Mouse (Mus musculus): ENCODE measurements around the gene Timeless. TPM values are rescaled to one million over a fixed set of nuclear protein-coding genes. Genes with fewer than 3 reads are reported as not detected.

Gene Timeless
- total RNA-seq, 1 experiment, result 69.7 TPM

DNA sequence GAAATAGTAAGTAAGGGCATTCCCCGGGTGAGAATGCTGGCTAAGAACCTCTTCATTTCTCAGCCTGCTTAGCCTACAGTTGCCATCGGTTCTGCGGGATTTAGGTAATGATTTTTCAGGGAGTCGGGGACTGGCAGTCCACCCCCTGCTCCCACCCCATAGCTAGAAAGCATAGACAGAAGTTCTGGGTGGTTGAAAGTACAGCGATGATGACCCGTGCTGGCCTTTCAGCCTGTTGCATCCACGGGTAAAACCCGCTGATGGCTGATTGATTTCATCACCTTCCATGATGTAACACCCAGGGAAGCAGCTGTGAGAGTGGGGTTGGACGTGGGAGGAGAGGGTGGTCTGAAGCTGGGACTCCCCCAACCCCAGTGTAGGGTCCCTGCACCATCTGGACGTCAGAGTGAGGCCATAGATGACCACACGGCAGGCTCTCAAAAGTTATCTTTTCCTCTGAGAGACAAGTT lies 66.9 kb downstream of the Timeless start, which contains the start of gene Il23a:
Il23a (minus strand) TSS at position 51 of the 470 bp plus-strand sequence.
- no peaks in the 10 kb centered on the region for H3K36me3 ChIP-seq (ENCODE audit: control insufficient read depth, insufficient read depth, low read length, poor library complexity, severe bottlenecking)
- H3K27ac ChIP-seq (ENCODE audit: insufficient read depth, low read depth, low read length, poor library complexity, severe bottlenecking), result no peak within 1 kb of the TSS
- no peak for DNase-seq (ENCODE audit: low read depth, low spot score)
- H3K9ac ChIP-seq (ENCODE audit: insufficient read depth, low read depth, low read length, poor library complexity, severe bottlenecking), result peak within 1 kb of the TSS; percentile 27
- TF ChIP-seq MAFK (IDR thresholded peaks at IDR 0.05; ENCODE audit: insufficient read depth, low read depth, low read length) (no peak), HCFC1 (IDR thresholded peaks at IDR 0.05; ENCODE audit: borderline replicate concordance, insufficient read depth, low read length) (no peak), ZC3H11A (IDR thresholded peaks at IDR 0.05; ENCODE audit: borderline replicate concordance, low read depth, low read length) (no peak), ZNF384 (IDR thresholded peaks at IDR 0.05; ENCODE audit: low read depth, low read length) (no peak), CHD2 (IDR thresholded peaks at IDR 0.05; ENCODE audit: low read depth, low read length) (no peak)
- H3K4me3 ChIP-seq (ENCODE audit: insufficient read depth in 1 of 2, low read depth in 1 of 2, low read length in 2 of 2, poor library complexity in 1 of 2, severe bottlenecking in 1 of 2), result peak within 1 kb of the TSS; percentile 23 to 30; a peak in 2 of 4 replicates
- peaks cover 0 to 5% of the 10 kb centered on the region in 2 experiments; a peak in 1 of 4 replicates for H3K4me1 ChIP-seq (ENCODE audit: control insufficient read depth in 2 of 2, insufficient read depth in 2 of 2, low read length in 2 of 2, poor library complexity in 1 of 2)
- in situ Hi-C loops (cut with MboI; ENCODE audit: low sequenced_read_pairs in 2 of 2, unreplicated experiment in 2 of 2), result no loop called here
- no peaks in the 10 kb centered on the region for H3K9me3 ChIP-seq (ENCODE audit: control insufficient read depth, insufficient read depth, low read depth, low read length)

DNA sequence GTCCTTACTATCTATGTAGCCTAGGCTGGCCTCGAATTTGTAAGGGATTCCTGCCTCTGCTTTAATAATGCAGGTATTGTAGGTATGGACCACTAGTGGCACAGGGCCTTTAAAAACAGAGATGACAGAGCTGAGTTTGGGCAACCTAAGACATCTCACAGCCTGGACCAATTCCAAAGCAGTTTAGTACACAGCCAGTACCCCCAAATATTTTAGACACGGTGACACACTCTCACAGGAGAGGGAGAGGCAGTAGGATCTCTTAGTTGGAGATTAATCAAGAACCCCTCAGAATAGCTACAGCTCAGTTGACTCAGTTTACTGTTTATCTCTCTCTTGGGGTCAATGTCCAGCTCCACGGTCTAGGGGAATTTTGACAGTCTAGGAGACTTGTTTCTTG lies 70.5 kb downstream of the Timeless start:
- peaks cover 0 to 6% of the 10 kb centered on the region in 2 experiments; a peak in 1 of 4 replicates for H3K4me1 ChIP-seq (ENCODE audit: control insufficient read depth in 2 of 2, insufficient read depth in 2 of 2, low read length in 2 of 2, poor library complexity in 1 of 2)
- peak overlapping the region; percentile 91 for H3K27ac ChIP-seq (ENCODE audit: insufficient read depth, low read depth, low read length, poor library complexity, severe bottlenecking)
- no peaks in the 10 kb centered on the region for H3K36me3 ChIP-seq (ENCODE audit: control insufficient read depth, insufficient read depth, low read length, poor library complexity, severe bottlenecking)
- no peaks in the 10 kb centered on the region for H3K9me3 ChIP-seq (ENCODE audit: control insufficient read depth, insufficient read depth, low read depth, low read length)
- DNase-seq (ENCODE audit: low read depth, low spot score), result no peak
- H3K4me3 ChIP-seq (ENCODE audit: insufficient read depth in 1 of 2, low read depth in 1 of 2, low read length in 2 of 2, poor library complexity in 1 of 2, severe bottlenecking in 1 of 2), result peak overlapping the region; percentile 87 to 89
- no peak for TF ChIP-seq ZC3H11A (IDR thresholded peaks at IDR 0.05; ENCODE audit: borderline replicate concordance, low read depth, low read length)
- TF ChIP-seq CHD2 (IDR thresholded peaks at IDR 0.05; ENCODE audit: low read depth, low read length), result no peak
- no peak for TF ChIP-seq HCFC1 (IDR thresholded peaks at IDR 0.05; ENCODE audit: borderline replicate concordance, insufficient read depth, low read length)
- TF ChIP-seq ZNF384 (IDR thresholded peaks at IDR 0.05; ENCODE audit: low read depth, low read length), result no peak
- in situ Hi-C loops (cut with MboI; ENCODE audit: low sequenced_read_pairs in 2 of 2, unreplicated experiment in 2 of 2), result no loop called here
- peak overlapping the region; percentile 98 for H3K9ac ChIP-seq (ENCODE audit: insufficient read depth, low read depth, low read length, poor library complexity, severe bottlenecking)

Other genes starting within 250 kb of the Timeless start
- 0.22 TPM in 1 of 2 replicates, not detected in the other for gene Hsd17b6, start 224.5 kb upstream of the Timeless start, total RNA-seq (2012; rRNA removed)
- 51.8 and 63.5 TPM in 2 replicates for gene Prim1, start 216.9 kb upstream of the Timeless start, total RNA-seq (2012; rRNA removed)
- gene Naca, start 196.5 kb upstream of the Timeless start, total RNA-seq (2012; rRNA removed), result 746 and 1,114 TPM in 2 replicates
- gene Ptges3, start 173.1 kb upstream of the Timeless start, total RNA-seq (2012; rRNA removed), result 125 and 240 TPM in 2 replicates
- gene Atp5b, start 148.8 kb upstream of the Timeless start, total RNA-seq (2012; rRNA removed), result 1,760 and 2,075 TPM in 2 replicates
- gene Baz2a, start 140.5 kb upstream of the Timeless start, total RNA-seq (2012; rRNA removed), result 42.8 and 59.9 TPM in 2 replicates
- gene Rbms2, start 51.8 kb upstream of the Timeless start, total RNA-seq (2012; rRNA removed), result 23.2 and 30.8 TPM in 2 replicates
- gene Gls2, start 37.6 kb upstream of the Timeless start, total RNA-seq (2012; rRNA removed), result 21.9 and 40.7 TPM in 2 replicates
- gene Spryd4, start 20.3 kb upstream of the Timeless start, total RNA-seq (2012; rRNA removed), result 22.1 and 24.9 TPM in 2 replicates
- 2.8 and 6.8 TPM in 2 replicates for gene Mip, start 6.2 kb upstream of the Timeless start, total RNA-seq (2012; rRNA removed)
- 0.31 and 0.69 TPM in 2 replicates for gene Apon, start 22.0 kb downstream of the Timeless start, total RNA-seq (2012; rRNA removed)
- 1.4 and 2.1 TPM in 2 replicates for gene Apof, start 36.6 kb downstream of the Timeless start, total RNA-seq (2012; rRNA removed)
- gene Stat2, start 38.5 kb downstream of the Timeless start, total RNA-seq (2012; rRNA removed), result 10.6 and 22.7 TPM in 2 replicates
- gene Il23a, start 66.7 kb downstream of the Timeless start, total RNA-seq (2012; rRNA removed), result 4.1 and 6.1 TPM in 2 replicates
- 21.9 and 25.4 TPM in 2 replicates for gene Pan2, start 71.3 kb downstream of the Timeless start, total RNA-seq (2012; rRNA removed)
- gene Cnpy2, start 90.4 kb downstream of the Timeless start, total RNA-seq (2012; rRNA removed), result 218 and 257 TPM in 2 replicates
- gene Cs, start 105.7 kb downstream of the Timeless start, total RNA-seq (2012; rRNA removed), result 107 and 143 TPM in 2 replicates
- gene Coq10a, start 136.9 kb downstream of the Timeless start, total RNA-seq (2012; rRNA removed), result 8.2 and 10.1 TPM in 2 replicates
- gene Ankrd52, start 145.1 kb downstream of the Timeless start, total RNA-seq (2012; rRNA removed), result 11.1 and 11.4 TPM in 2 replicates
- gene Slc39a5, start 169.2 kb downstream of the Timeless start, total RNA-seq (2012; rRNA removed), result 0.36 and 0.53 TPM in 2 replicates
- 25.3 and 28.2 TPM in 2 replicates for gene Nabp2, start 179.4 kb downstream of the Timeless start, total RNA-seq (2012; rRNA removed)
- gene Rnf41, start 179.6 kb downstream of the Timeless start, total RNA-seq (2012; rRNA removed), result 39.6 and 41.3 TPM in 2 replicates
- 18.9 and 22.8 TPM in 2 replicates for gene Smarcc2, start 227.2 kb downstream of the Timeless start, total RNA-seq (2012; rRNA removed)